Mouse (Mus musculus) c-Kit-positive CD71-negative TER-119-negative erythroid progenitor cells, embryonic 14.5 days (primary cell): ENCODE measurements around the gene Slco6c1.

Experiments used
- DNase-seq: peaks from one replicate; pipeline ENCODE4 v3.0.0-alpha.2; 2013; ENCODE audit warnings: low read depth

The Slco6c1 gene

GRCm38 (mm10) chr1:97128201-97128600 lies at the start of gene Slco6c1:
Gene Slco6c1, minus strand, starts transcription at chr1:97128301.
- no peak for DNase-seq

GRCm38 (mm10) chr1:97038982-97039381 lies 89.1 kb downstream of the Slco6c1 start:
- no peak for DNase-seq

- DNase-seq: no peak
Measured at GRCm38 (mm10) chr1:97038548-97038947, 89.6 kb downstream of the Slco6c1 start.

- no peak for DNase-seq
Measured at GRCm38 (mm10) chr1:97037955-97038354, 90.1 kb downstream of the Slco6c1 start.

GRCm38 (mm10) chr1:97021388-97021787 lies 106.7 kb downstream of the Slco6c1 start:
- no peak for DNase-seq

GRCm38 (mm10) chr1:97019404-97019803 lies 108.7 kb downstream of the Slco6c1 start:
- DNase-seq: no peak

GRCm38 (mm10) chr1:97018978-97019377 lies 109.1 kb downstream of the Slco6c1 start:
- DNase-seq: no peak
